ENCODE assay signal across 26 mouse cellular contexts in genomic region chr13:37588528-37589176, GRCm38 (mm10).
A peak's percentile ranks its signal among the peaks of the same experiment; 100 is the strongest.
DNase-seq lines count a peak whose midpoint lies in the region; ATAC-seq and TF ChIP-seq lines count a peak whose summit lies in the region.
"Had no signal": no experiment of that assay in that cellular context is flagged by ENCODE, and none has a peak within 500 bp of the region (broad histone marks: within the 10 kb centered on the region; RNA-seq: fewer than 3 reads in every experiment).

No protein-coding gene starts in this region.

- H3K4me3 ChIP-seq in heart, embryonic 11.5 days (ENCODE audit: low read depth, low read length): no peak overlapping the region
- H3K4me3 ChIP-seq in kidney, embryonic 16.5 days (ENCODE audit: low read length): no peak overlapping the region
- no peak overlapping the region for H3K4me3 ChIP-seq in stomach, postnatal 0 days (ENCODE audit: low read depth, low read length)
- H3K4me3 ChIP-seq: forebrain, embryonic 10.5 days; left cerebral cortex, adult 2 months; liver, embryonic 13.5 days; lung, embryonic 15.5 days; midbrain, embryonic 13.5 days; neural tube, embryonic 15.5 days had no signal

- TF ChIP-seq CTCF in stomach, postnatal 0 days (IDR thresholded peaks at IDR 0.05; ENCODE audit: low read depth): no peak

- H3K9ac ChIP-seq in heart, embryonic 11.5 days (ENCODE audit: low read depth, low read length): no peak overlapping the region
- no peak overlapping the region for H3K9ac ChIP-seq in kidney, embryonic 16.5 days (replicated peaks; ENCODE audit: low read length)
- H3K9ac ChIP-seq in stomach, postnatal 0 days (ENCODE audit: low read length): no peak overlapping the region
- H3K9ac ChIP-seq: forebrain, postnatal 0 days; hindbrain, embryonic 14.5 days; liver, embryonic 13.5 days; lung, embryonic 15.5 days; midbrain, embryonic 13.5 days; neural tube, embryonic 15.5 days had no signal

- no peak overlapping the region for H3K27ac ChIP-seq in heart, embryonic 11.5 days (ENCODE audit: low read depth, low read length)
- H3K27ac ChIP-seq in kidney, embryonic 16.5 days (ENCODE audit: low read length): no peak overlapping the region
- no peak overlapping the region for H3K27ac ChIP-seq in stomach, postnatal 0 days (replicated peaks)
- H3K27ac ChIP-seq: forebrain, embryonic 10.5 days; hindbrain, embryonic 14.5 days; left cerebral cortex, adult 2 months; liver, embryonic 13.5 days; lung, embryonic 15.5 days; macrophage; midbrain, embryonic 13.5 days; neural tube, embryonic 15.5 days had no signal

- H3K36me3 ChIP-seq in heart, embryonic 11.5 days (ENCODE audit: control insufficient read depth, insufficient read depth, low read length): no peaks in the 10 kb centered on the region
- H3K36me3 ChIP-seq in kidney, embryonic 16.5 days (ENCODE audit: insufficient read depth, low read length): no peaks in the 10 kb centered on the region
- H3K36me3 ChIP-seq in stomach, postnatal 0 days (ENCODE audit: control insufficient read depth, insufficient read depth, low read length): no peaks in the 10 kb centered on the region
- H3K36me3 ChIP-seq: forebrain, embryonic 10.5 days; liver, embryonic 13.5 days; lung, embryonic 15.5 days; midbrain, embryonic 13.5 days; neural tube, embryonic 15.5 days had no signal

- DNase-seq in heart, adult 11 months: peak; percentile 96
- DNase-seq in kidney, postnatal 36 days: peak; percentile 7 to 14
- peak; percentile 23 for DNase-seq in heart, postnatal 4 days
- DNase-seq in stomach, postnatal 0 days (ENCODE audit: low spot score): peak; percentile 21
- DNase-seq: B cell, adult 2 months; cerebellum, adult 18-20 months; cerebellum, postnatal 25 days; embryo, embryonic 11 days; forebrain, postnatal 0 days; kidney, adult 11 months; kidney, postnatal 4 days; layer of hippocampus, adult 9-11 months; left cerebral cortex, postnatal 4 days; liver, embryonic 13.5 days; right cerebral cortex, postnatal 25 days; thymus, adult 18-20 months had no signal

- no peaks in the 10 kb centered on the region for H3K27me3 ChIP-seq in heart, embryonic 11.5 days (ENCODE audit: control insufficient read depth, insufficient read depth, low read length)
- no peaks in the 10 kb centered on the region for H3K27me3 ChIP-seq in kidney, embryonic 16.5 days (ENCODE audit: insufficient read depth, low read length)
- no peaks in the 10 kb centered on the region for H3K27me3 ChIP-seq in stomach, postnatal 0 days (ENCODE audit: control insufficient read depth, insufficient read depth, low read length)
- H3K27me3 ChIP-seq: liver, embryonic 13.5 days; lung, embryonic 15.5 days; midbrain, embryonic 13.5 days; neural tube, embryonic 15.5 days had no signal

- no peaks in the 10 kb centered on the region for H3K9me3 ChIP-seq in heart, embryonic 11.5 days (replicated peaks; ENCODE audit: control insufficient read depth, low read length)
- H3K9me3 ChIP-seq in kidney, embryonic 16.5 days (ENCODE audit: low read length): no peaks in the 10 kb centered on the region
- no peaks in the 10 kb centered on the region for H3K9me3 ChIP-seq in stomach, postnatal 0 days (ENCODE audit: control insufficient read depth, low read length)
- H3K9me3 ChIP-seq: forebrain, embryonic 10.5 days; liver, embryonic 13.5 days; lung, embryonic 15.5 days; midbrain, embryonic 13.5 days; neural tube, embryonic 15.5 days had no signal

- 85% methylated on average over 8 of the region's 8 CpGs for WGBS in heart, embryonic 11.5 days (ENCODE audit: insufficient replicate concordance)
- 87% methylated on average over 8 of the region's 8 CpGs for WGBS in kidney, embryonic 16.5 days
- WGBS in stomach, postnatal 0 days: 74% methylated on average over 8 of the region's 8 CpGs

- no peak for TF ChIP-seq EP300 in stomach, postnatal 0 days (optimal IDR thresholded peaks at IDR 0.05)

- no peak for ATAC-seq in heart, embryonic 11.5 days (replicated peaks; ENCODE audit: insufficient number of reproducible peaks, low FRiP score, low TSS enrichment)
- ATAC-seq in kidney, embryonic 16.5 days (ENCODE audit: low FRiP score, low TSS enrichment): no peak
- peak; percentile 62 for ATAC-seq in stomach, postnatal 0 days (ENCODE audit: low FRiP score, low TSS enrichment)
- ATAC-seq in megakaryocyte, adult 5-6 weeks (ENCODE audit: poor library complexity, severe bottlenecking): no peak
- ATAC-seq: forebrain, postnatal 0 days; midbrain, embryonic 13.5 days had no signal

- H3K4me2 ChIP-seq in heart, embryonic 11.5 days: no peak overlapping the region
- no peak overlapping the region for H3K4me2 ChIP-seq in kidney, embryonic 16.5 days (replicated peaks; ENCODE audit: low read depth, low read length)
- no peak overlapping the region for H3K4me2 ChIP-seq in stomach, postnatal 0 days (replicated peaks; ENCODE audit: low read depth)
- H3K4me2 ChIP-seq: hindbrain, embryonic 14.5 days; liver, embryonic 13.5 days; lung, embryonic 15.5 days; midbrain, embryonic 13.5 days; neural tube, embryonic 15.5 days had no signal

- no peaks in the 10 kb centered on the region for H3K4me1 ChIP-seq in heart, embryonic 11.5 days (ENCODE audit: control insufficient read depth, insufficient read depth, low read length)
- no peaks in the 10 kb centered on the region for H3K4me1 ChIP-seq in kidney, embryonic 16.5 days (ENCODE audit: insufficient read depth, low read length)
- H3K4me1 ChIP-seq in stomach, postnatal 0 days (replicated peaks; ENCODE audit: control insufficient read depth, insufficient read depth): no peaks in the 10 kb centered on the region
- H3K4me1 ChIP-seq: forebrain, embryonic 10.5 days; liver, embryonic 13.5 days; lung, embryonic 15.5 days; midbrain, embryonic 13.5 days; neural tube, embryonic 15.5 days had no signal

Comparison
In these comparisons a context has a peak if more than half of its experiments do, and no peak if none do; other contexts are left out.
1. DNase-seq: peak in every context shown above with its lines; median percentile 96 in heart, adult 11 months; 23 in heart, postnatal 4 days; 21 in stomach, postnatal 0 days; 10 in kidney, postnatal 36 days.